Mouse (Mus musculus) skeletal muscle tissue, adult 2 months (tissue): ENCODE results near the gene Tab1.

Experiments
- DNase-seq: peaks from one replicate; pipeline ENCODE4 v3.0.0-alpha.2; 2012; ENCODE audit warnings: low read depth, low spot score

Gene Tab1

DNA sequence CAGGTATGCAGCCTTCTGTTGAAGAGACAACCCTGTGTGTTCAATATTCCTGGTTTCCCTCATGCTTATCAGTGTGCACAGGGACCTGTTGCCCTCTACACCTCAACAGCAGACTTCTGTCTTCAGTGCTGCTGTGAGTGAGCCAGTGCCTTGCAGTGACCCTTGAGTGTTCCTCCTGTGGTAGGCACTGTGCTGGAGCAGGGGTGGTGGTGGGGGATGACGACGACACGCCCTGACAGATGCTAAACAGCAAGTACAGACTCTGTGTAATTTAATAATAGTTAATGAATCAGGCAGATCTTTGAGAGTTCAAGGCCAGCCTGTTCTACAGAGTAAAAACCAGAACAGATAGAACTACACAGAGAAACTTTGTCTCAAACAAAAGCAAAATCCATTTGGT lies 3.7 kb downstream of the Tab1 start:
- DNase-seq = no peak

DNA sequence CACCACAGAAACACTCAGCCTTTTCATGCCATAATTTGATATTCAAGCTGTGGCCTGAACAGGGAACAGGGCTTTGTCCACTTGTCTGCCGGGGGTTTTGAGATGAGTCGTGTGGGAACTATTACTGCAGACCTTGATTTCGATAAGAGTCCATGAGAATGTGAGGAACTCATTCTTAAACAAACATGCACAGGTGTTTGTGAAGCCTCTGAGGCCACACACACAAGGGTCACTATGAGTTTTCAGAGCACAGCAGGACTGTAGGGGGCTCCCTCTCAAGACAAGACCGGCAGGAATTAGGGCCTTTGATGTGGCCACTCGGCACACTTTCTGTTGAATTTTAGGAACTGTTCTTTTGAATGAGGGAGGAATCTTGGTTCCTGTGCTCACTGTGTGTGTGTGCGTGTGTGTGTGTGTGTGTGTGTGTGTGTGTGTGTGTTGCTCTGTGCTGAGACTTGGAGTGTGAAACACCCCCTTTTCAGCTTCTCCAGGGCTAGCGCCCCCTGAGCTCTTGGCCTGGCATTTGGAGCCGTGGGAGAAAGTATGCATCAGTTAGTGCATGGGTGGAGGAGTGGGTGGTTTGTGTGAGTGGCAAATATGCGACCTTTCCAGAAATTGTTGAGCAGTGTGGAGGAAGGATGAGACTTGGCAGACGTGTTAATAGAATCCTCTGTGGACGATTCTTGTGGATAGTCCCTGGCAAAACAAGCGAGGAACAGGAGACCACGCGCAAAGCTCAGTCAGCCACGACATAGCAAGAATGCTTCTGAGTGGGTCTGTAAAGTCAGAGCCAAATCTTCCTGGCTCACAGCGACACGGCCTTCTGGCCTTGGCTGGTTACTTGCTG lies 5.2 kb downstream of the Tab1 start:
- no peak for DNase-seq

DNA sequence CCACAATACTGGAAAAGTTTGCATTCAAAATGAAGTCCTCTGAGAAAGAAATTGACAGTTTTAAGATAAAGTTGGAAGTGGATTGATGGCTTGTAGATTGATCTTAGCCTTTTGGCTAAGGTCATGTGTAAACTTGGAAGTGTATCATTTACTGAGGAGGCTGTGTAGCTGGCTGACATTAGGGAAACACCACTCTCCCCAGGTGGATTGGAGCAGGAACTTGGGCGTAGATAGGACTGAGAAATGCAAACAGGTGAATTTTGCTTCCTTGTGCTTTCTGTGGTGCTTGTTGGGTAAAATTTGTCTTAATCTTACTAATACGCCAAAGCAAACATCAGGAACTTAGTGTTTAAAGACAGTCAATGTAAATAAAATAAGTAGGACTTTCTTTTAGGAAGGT lies 7.4 kb downstream of the Tab1 start:
- DNase-seq = no peak

- DNase-seq = no peak
Measured at GRCm38 (mm10) chr15:80140878-80141277, 8.0 kb downstream of the Tab1 start.

DNA sequence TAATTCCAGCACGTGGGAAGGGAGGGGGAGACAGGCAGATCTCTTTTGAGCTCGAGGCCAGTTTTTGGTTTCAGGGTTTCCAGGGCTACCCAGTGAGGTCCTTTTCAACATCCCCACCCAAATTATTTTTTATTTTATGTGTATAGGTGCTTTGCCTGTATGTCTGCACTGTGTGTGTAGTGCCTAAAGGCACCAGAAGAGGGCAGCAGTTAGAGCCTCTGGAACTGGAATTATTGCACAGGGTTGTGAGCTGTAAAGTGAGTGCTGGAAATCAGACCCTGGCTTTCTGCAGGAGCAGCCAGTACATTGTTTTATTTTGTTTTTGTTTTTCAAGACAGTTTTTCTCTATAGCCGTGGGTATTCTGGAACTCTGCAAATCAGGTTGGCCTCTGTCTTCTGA lies 9.2 kb downstream of the Tab1 start:
- no peak for DNase-seq

DNA sequence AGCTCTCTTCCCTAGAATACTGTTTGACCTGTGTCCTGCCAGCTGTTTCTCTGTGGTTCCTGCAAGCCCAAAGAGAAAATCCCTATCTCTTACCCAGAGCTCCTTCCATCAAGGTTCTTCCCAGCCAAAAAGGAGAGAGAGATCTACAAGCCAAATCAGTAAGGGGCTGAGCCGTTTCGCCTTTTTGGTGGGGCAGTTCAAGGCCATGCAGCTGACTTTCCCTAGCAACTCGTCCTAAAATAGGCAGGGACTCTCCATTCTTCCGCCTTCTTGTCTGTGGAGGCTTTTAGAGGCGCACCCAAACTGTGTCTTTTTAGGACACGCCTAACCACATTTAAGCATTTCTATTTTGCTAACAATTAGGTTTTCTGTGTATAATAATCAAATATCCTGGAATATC lies 10.8 kb downstream of the Tab1 start:
- no peak for DNase-seq

- DNase-seq = peak; percentile 50
Measured at GRCm38 (mm10) chr15:80145397-80145796, 12.5 kb downstream of the Tab1 start.

- no peak for DNase-seq
Measured at GRCm38 (mm10) chr15:80146153-80146552, 13.2 kb downstream of the Tab1 start.

- no peak for DNase-seq
Measured at GRCm38 (mm10) chr15:80147090-80147489, 14.2 kb downstream of the Tab1 start.

- no peak for DNase-seq
Measured at GRCm38 (mm10) chr15:80147511-80147910, 14.6 kb downstream of the Tab1 start.

DNA sequence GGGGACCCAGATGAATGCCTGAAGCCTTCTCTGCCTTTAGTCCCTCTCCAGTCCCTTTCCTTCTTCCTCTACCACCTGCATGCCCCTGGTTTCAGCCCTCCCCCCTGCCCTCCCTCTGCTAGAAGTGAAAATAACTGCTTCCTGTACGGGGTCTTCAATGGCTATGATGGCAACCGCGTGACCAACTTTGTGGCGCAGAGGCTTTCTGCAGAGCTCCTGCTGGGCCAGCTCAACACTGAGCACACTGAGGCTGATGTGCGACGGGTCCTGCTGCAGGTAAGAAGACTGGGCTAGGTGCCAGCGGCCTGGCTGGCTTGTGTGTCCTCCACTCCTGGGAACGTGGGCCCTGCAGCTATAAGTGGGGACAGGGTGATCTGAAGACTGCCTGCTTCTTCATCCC lies 15.6 kb downstream of the Tab1 start:
- no peak for DNase-seq

DNA sequence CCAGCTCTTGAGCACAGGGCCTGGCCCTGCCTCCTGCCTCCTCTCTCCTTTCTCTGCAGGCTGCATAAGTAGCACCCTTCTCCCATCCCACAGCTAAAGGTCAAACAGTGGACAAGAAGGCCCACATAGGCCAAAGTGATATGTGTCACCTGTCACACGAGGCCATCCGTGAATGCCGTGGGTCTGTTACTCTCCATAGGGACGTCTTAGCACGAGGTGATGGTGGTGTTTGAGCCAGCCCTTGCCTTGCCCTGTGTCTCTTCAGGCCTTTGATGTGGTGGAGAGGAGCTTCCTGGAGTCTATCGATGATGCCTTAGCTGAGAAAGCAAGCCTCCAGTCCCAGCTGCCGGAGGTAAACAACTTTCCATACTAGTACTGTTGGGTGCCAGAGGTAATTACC lies 16.6 kb downstream of the Tab1 start:
- no peak for DNase-seq

GRCm38 (mm10) chr15:80152663-80153062 lies 19.7 kb downstream of the Tab1 start:
- no peak for DNase-seq

- DNase-seq = no peak
Measured at GRCm38 (mm10) chr15:80153757-80154156, 20.8 kb downstream of the Tab1 start.

DNA sequence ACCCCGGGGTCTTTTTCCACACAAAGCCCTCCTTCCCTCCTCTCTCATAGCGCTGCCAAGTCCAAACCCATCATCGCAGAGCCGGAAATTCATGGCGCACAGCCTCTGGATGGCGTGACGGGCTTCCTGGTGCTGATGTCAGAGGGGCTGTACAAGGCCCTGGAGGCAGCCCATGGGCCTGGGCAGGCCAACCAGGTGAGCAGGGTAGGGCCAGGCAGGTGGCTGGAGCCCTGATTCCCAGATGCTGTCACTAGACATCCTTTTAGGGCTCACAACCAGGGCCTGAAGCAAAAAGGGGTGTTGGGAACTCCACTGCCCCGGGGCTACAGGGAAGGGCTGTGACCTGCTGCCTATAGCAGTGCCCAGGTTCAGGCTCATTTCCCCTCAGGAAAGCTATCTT lies 22.8 kb downstream of the Tab1 start:
- no peak for DNase-seq

- DNase-seq = no peak
Measured at GRCm38 (mm10) chr15:80157197-80157943, 24.4 kb downstream of the Tab1 start.

GRCm38 (mm10) chr15:80158001-80158706 lies 25.2 kb downstream of the Tab1 start:
- DNase-seq = no peak

GRCm38 (mm10) chr15:80158707-80159090 lies 25.8 kb downstream of the Tab1 start:
- no peak for DNase-seq

- DNase-seq = no peak
Measured at GRCm38 (mm10) chr15:80159286-80159901, 26.5 kb downstream of the Tab1 start.

GRCm38 (mm10) chr15:80160223-80160622 lies 27.3 kb downstream of the Tab1 start:
- DNase-seq = no peak

GRCm38 (mm10) chr15:80160726-80161125 lies 27.8 kb downstream of the Tab1 start:
- DNase-seq = peak; percentile 24

- no peak for DNase-seq
Measured at GRCm38 (mm10) chr15:80161199-80161598, 28.3 kb downstream of the Tab1 start.
